Mouse (Mus musculus) liver, embryonic 11.5 days (tissue): Measurements from ENCODE around the gene Tmf1. TPM values are rescaled to one million over a fixed set of nuclear protein-coding genes. Genes with fewer than 3 reads are reported as not detected.

ENCODE experiments used
- ATAC-seq: fragments of 200-750 bp; cut with Nextera tagmentation; replicated peaks from 2 replicates; pipeline ENCODE4 v1.8.0; 2017; ENCODE audit warnings: moderate number of reproducible peaks, mild to moderate bottlenecking, moderate TSS enrichment, moderate library complexity; ENCODE audit not compliant: low FRiP score
- DNase-seq: peaks from one replicate; pipeline ENCODE4 v3.0.0-alpha.2; 2017; ENCODE audit warnings: low spot score
- H3K27ac ChIP-seq: fragments of 300-500 bp; sonication (generic); 2 replicates; pipeline ENCODE4 v1.5.1; 2014; ENCODE audit warnings: mild to moderate bottlenecking, low read depth, low read length, control low read depth
- H3K27me3 ChIP-seq: fragments of 300-500 bp; sonication (generic); replicated peaks from 2 replicates; pipeline ENCODE4 v1.6.1; 2014; ENCODE audit warnings: low read length, mixed read lengths; ENCODE audit not compliant: control insufficient read depth, insufficient read depth
- H3K36me3 ChIP-seq: fragments of 300-500 bp; sonication (generic); 2 replicates; pipeline ENCODE4 v1.6.1; 2014; ENCODE audit warnings: mild to moderate bottlenecking, low read length, moderate library complexity, mixed read lengths; ENCODE audit not compliant: control insufficient read depth, insufficient read depth
- H3K4me1 ChIP-seq: fragments of 300-500 bp; sonication (generic); replicated peaks from 2 replicates; pipeline ENCODE4 v1.6.1; 2014; ENCODE audit warnings: low read length, mixed read lengths; ENCODE audit not compliant: control insufficient read depth, insufficient read depth
- H3K4me2 ChIP-seq: fragments of 300-500 bp; sonication (generic); 2 replicates; pipeline ENCODE4 v1.6.1; 2014; ENCODE audit warnings: mild to moderate bottlenecking, control low read depth, moderate library complexity
- H3K4me3 ChIP-seq: fragments of 300-500 bp; sonication (generic); 2 replicates; pipeline ENCODE4 v1.5.1; 2014; ENCODE audit warnings: low read depth, low read length, control low read depth
- H3K9ac ChIP-seq: fragments of 300-500 bp; sonication (generic); 2 replicates; pipeline ENCODE4 v1.6.1; 2014; ENCODE audit warnings: low read depth, low read length, control low read depth
- H3K9me3 ChIP-seq: fragments of 300-500 bp; sonication (generic); 2 replicates; pipeline ENCODE4 v1.6.1; 2016; ENCODE audit warnings: low read length, inconsistent platforms, mixed read lengths; ENCODE audit not compliant: control insufficient read depth
- WGBS: fragments of 180-500 bp; shearing (Covaris S2); extraction: QIAGEN DNeasy Blood & Tissue Kit; methylation state at CpG from one replicate; pipeline ENCODE4 v1.1.7; 2014; 5-methylcytosine and 5-hydroxymethylcytosine counted together
- polyA plus RNA-seq: library from polyadenylated mRNA; unstranded; fragments of >200 nt; fragmentation: Nextera tagmentation; extraction: Ambion mirVana; gene quantifications from 2 replicates; pipeline ENCODE4 v1.2.1, GENCODE M21; 2014

Tmf1 gene
- polyA plus RNA-seq, 1 experiment from 2014 or later = 21.8 TPM

- DNase-seq (no peak), ATAC-seq (no peak)
- no peaks in the 10 kb centered on the region for H3K27me3 ChIP-seq
- no peak overlapping the region for H3K4me2 ChIP-seq
- H3K4me1 ChIP-seq = no peaks in the 10 kb centered on the region
- no peak overlapping the region for H3K27ac ChIP-seq
- no peak overlapping the region for H3K4me3 ChIP-seq
- H3K9ac ChIP-seq = no peak overlapping the region
- H3K9me3 ChIP-seq = no peaks in the 10 kb centered on the region
- H3K36me3 ChIP-seq = no peaks in the 10 kb centered on the region
- WGBS = 86% methylated on average over 5 of the region's 5 CpGs
Measured at GRCm38 (mm10) chr6:97132707-97133303, 46.1 kb downstream of the Tmf1 start.

DNA sequence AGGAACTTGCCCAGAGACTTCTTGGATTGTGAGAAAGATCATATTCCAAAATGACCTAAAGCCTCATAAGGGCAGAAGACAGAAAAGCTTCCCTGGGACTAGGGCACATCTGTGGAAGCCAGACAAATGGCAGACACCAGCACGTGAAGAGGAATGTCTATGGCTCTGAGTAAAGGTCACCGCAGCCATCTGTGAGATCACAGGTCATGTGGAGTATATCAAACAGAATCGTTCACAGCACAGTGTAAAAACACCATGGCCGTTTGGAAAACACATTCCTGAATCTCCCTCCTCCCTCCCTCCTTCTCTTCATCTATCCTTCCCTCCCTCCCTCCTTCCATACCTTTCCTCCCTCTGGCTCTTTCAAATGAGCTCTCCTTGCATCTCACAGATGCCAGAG, 47.1 kb downstream of the Tmf1 start:
- H3K4me2 ChIP-seq = no peak overlapping the region
- H3K4me1 ChIP-seq = no peaks in the 10 kb centered on the region
- no peak overlapping the region for H3K27ac ChIP-seq
- no peak overlapping the region for H3K9ac ChIP-seq
- ATAC-seq (no peak), DNase-seq (no peak)
- WGBS = 63% methylated on average over 4 of the region's 4 CpGs
- H3K36me3 ChIP-seq = no peaks in the 10 kb centered on the region
- H3K4me3 ChIP-seq = no peak overlapping the region
- no peaks in the 10 kb centered on the region for H3K9me3 ChIP-seq
- H3K27me3 ChIP-seq = no peaks in the 10 kb centered on the region

- no peak overlapping the region for H3K4me3 ChIP-seq
- DNase-seq = no peak
- no peak overlapping the region for H3K4me2 ChIP-seq
- H3K27ac ChIP-seq = no peak overlapping the region
- H3K9me3 ChIP-seq = no peaks in the 10 kb centered on the region
- no peak overlapping the region for H3K9ac ChIP-seq
- H3K27me3 ChIP-seq = no peaks in the 10 kb centered on the region
- no peak for ATAC-seq
- no peaks in the 10 kb centered on the region for H3K36me3 ChIP-seq
- 70% methylated on average over 5 of the region's 5 CpGs for WGBS
- no peaks in the 10 kb centered on the region for H3K4me1 ChIP-seq
Measured at GRCm38 (mm10) chr6:97130979-97131378, 47.9 kb downstream of the Tmf1 start.

DNA sequence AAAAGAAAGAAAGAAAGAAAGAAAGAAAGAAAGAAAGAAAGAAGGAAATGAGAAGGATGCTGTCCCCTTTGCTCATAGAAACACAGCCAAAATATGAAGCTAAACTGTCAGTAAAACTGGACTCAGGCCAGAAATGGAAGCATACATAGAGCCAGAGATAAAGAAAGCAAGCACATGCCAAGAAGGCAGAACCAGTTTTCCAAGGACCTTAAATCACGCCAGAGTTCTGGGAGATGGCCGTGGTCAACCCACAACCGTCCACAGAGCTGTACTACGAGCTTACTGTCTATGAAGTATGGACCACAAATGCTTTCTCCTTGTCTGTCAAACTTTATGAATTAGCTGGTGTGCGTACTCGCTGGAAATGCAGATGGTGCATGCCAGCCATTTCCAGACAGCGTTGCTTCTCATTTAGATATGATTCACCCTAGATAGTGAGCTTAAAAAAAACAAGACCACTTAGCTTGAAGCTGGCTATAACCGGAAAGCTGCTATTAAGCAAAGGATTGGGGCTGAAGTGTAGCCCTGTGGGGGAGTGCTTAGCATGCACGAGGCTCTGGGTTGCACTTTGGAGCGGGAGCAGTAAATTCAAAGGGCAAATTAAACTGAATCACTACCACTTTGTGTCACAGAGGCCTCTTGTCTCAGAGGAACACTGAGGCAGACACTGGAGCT, 54.4 kb downstream of the Tmf1 start:
- WGBS = 71% methylated on average over 10 of the region's 10 CpGs
- Histone ChIP-seq H3K4me1 (no peaks in the 10 kb centered on the region), H3K4me3 (no peak overlapping the region), H3K36me3 (no peaks in the 10 kb centered on the region), H3K27me3 (no peaks in the 10 kb centered on the region), H3K27ac (no peak overlapping the region), H3K9ac (no peak overlapping the region), H3K4me2 (no peak overlapping the region), H3K9me3 (no peaks in the 10 kb centered on the region)
- no peak for ATAC-seq
- no peak for DNase-seq

GRCm38 (mm10) chr6:97120922-97121321, 58.0 kb downstream of the Tmf1 start:
- no peak overlapping the region for H3K4me3 ChIP-seq
- no peaks in the 10 kb centered on the region for H3K27me3 ChIP-seq
- H3K4me2 ChIP-seq = no peak overlapping the region
- no peak for DNase-seq
- no peak overlapping the region for H3K9ac ChIP-seq
- 86% methylated on average over 4 of the region's 4 CpGs for WGBS
- no peak for ATAC-seq
- no peak overlapping the region for H3K27ac ChIP-seq
- no peaks in the 10 kb centered on the region for H3K9me3 ChIP-seq
- no peaks in the 10 kb centered on the region for H3K36me3 ChIP-seq
- H3K4me1 ChIP-seq = no peaks in the 10 kb centered on the region

- no peak overlapping the region for H3K4me2 ChIP-seq
- no peak overlapping the region for H3K4me3 ChIP-seq
- 87% methylated on average over 3 of the region's 3 CpGs for WGBS
- no peaks in the 10 kb centered on the region for H3K9me3 ChIP-seq
- no peaks in the 10 kb centered on the region for H3K27me3 ChIP-seq
- DNase-seq = no peak
- H3K36me3 ChIP-seq = no peaks in the 10 kb centered on the region
- ATAC-seq = no peak
- H3K4me1 ChIP-seq = no peaks in the 10 kb centered on the region
- H3K9ac ChIP-seq = no peak overlapping the region
- H3K27ac ChIP-seq = no peak overlapping the region
Measured at GRCm38 (mm10) chr6:97118327-97118726, 60.6 kb downstream of the Tmf1 start.

DNA sequence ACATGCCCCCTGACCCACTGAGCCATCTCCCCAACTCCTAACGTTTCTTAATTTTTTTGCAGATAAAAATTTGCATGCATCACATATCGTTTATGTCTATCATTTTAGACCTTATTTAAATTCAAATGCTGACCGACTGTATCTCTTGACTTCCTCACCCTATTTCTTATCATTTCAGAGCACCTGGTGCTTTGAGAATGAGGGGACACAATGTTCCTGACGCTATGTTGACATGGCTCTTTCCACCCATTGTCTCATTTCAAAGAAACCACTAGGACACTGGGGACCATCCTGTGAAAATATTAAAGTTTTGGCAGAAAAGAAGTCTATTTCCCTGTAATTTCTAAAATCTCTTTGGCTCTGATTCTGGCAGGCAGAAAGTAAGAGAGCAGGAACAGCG, 62.0 kb downstream of the Tmf1 start:
- no peaks in the 10 kb centered on the region for H3K9me3 ChIP-seq
- H3K4me3 ChIP-seq = no peak overlapping the region
- no peaks in the 10 kb centered on the region for H3K36me3 ChIP-seq
- ATAC-seq (peak; percentile 53; the same call in 1 of the 2 replicates), DNase-seq (no peak)
- no peaks in the 10 kb centered on the region for H3K27me3 ChIP-seq
- 57% methylated on average over 5 of the region's 5 CpGs for WGBS
- no peaks in the 10 kb centered on the region for H3K4me1 ChIP-seq
- no peak overlapping the region for H3K27ac ChIP-seq
- no peak overlapping the region for H3K4me2 ChIP-seq
- H3K9ac ChIP-seq = no peak overlapping the region

DNA sequence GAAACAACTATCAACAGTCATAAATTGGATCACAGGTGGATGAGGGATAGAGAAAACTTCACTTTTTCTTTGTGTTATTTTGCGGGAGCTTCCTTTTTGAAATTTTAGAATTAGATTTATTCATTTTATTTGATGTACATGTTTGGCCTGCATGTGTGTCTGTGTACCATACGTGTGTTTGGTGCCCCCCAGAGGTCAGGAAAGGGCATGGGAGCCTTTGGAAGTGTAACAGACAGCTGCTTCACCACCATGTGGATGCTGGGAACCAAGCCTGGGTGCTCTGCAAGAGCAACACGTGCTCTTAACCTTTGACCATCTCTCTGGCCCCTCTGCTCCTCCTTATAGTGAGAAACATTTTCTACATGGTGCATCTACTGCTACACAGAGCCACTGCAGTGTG, 64.1 kb downstream of the Tmf1 start:
- Histone ChIP-seq H3K4me1 (no peaks in the 10 kb centered on the region), H3K27ac (no peak overlapping the region), H3K4me3 (no peak overlapping the region), H3K4me2 (no peak overlapping the region), H3K9ac (no peak overlapping the region), H3K9me3 (no peaks in the 10 kb centered on the region), H3K27me3 (no peaks in the 10 kb centered on the region), H3K36me3 (no peaks in the 10 kb centered on the region)
- 59% methylated on average over 3 of the region's 3 CpGs for WGBS
- DNase-seq (no peak), ATAC-seq (no peak)

- no peak overlapping the region for H3K4me3 ChIP-seq
- DNase-seq (no peak), ATAC-seq (no peak)
- no peaks in the 10 kb centered on the region for H3K9me3 ChIP-seq
- H3K27ac ChIP-seq = no peak overlapping the region
- H3K9ac ChIP-seq = no peak overlapping the region
- H3K27me3 ChIP-seq = no peaks in the 10 kb centered on the region
- H3K4me1 ChIP-seq = no peaks in the 10 kb centered on the region
- 90% methylated on average over 8 of the region's 8 CpGs for WGBS
- no peak overlapping the region for H3K4me2 ChIP-seq
- no peaks in the 10 kb centered on the region for H3K36me3 ChIP-seq
Measured at GRCm38 (mm10) chr6:97112177-97112576, 66.7 kb downstream of the Tmf1 start.
